ENCODE assay signal across 10 mouse cellular contexts in the genomic region with DNA sequence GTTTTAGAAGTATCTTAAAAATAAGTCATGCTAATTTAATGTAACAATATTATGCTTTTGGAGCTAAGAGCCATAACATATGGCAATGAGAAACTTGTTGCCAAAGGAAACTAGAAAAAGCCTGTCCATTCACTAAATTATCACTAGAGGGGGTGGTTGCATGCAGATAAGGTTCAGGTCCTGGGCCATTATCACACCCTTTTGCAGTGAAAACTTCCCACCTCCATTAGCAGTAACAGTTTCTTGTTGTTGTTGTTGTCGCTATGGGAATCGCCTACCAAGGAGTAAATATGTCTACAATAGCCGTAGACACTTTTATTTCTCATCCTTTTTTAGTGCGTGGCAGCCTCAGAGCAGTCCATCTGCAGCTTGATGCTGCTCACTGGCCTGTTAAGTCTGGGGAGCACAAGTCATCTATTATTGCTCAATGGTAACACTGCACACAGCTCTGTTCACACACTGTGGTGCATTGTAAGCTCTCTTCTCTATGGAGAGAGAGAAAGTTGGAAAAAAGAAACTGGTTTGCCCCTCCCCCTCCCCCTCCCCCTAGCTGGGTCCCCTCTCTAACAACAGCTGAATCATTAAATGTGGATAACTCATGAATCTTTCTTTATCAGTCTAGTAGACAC.
A peak's percentile ranks its signal among the peaks of the same experiment; 100 is the strongest.
DNase-seq lines count a peak whose midpoint lies in the region; ATAC-seq and TF ChIP-seq lines count a peak whose summit lies in the region.
"Had no signal": no experiment of that assay in that cellular context is flagged by ENCODE, and none has a peak within 500 bp of the region (broad histone marks: within the 10 kb centered on the region; RNA-seq: fewer than 3 reads in every experiment).

No protein-coding gene starts in this region.

- intact Hi-C loops in left cerebral cortex, postnatal 10 days (cut with DNase I) = loop anchor here (5.0 kb wide), 1 partner anchor 403 kb away; no protein-coding TSS in a partner anchor

- peak; percentile 20 for DNase-seq in kidney, adult 9 months
- no peak for DNase-seq in kidney, adult 18-20 months
- peak; percentile 25 for DNase-seq in ES-CJ7 (ENCODE audit: low read depth, low spot score)
- DNase-seq in embryo, embryonic 9.5 days (ENCODE audit: extremely low spot score) = peak; percentile 48
- peak; percentile 38 for DNase-seq in midbrain, postnatal 0 days (ENCODE audit: low spot score)
- DNase-seq in left cerebral cortex, postnatal 10 days (ENCODE audit: extremely low spot score in 1 of 2, low spot score in 2 of 2) = no peak
- no peak for DNase-seq in urinary bladder, postnatal 25 days (ENCODE audit: low spot score)
- DNase-seq: cerebellum, postnatal 25 days; thymus, adult 2 months had no signal

- no peak overlapping the region for H3K9ac ChIP-seq in midbrain, postnatal 0 days (replicated peaks; ENCODE audit: low read length, poor library complexity, severe bottlenecking)

- no peaks in the 10 kb centered on the region for H3K36me3 ChIP-seq in midbrain, postnatal 0 days (ENCODE audit: insufficient read depth, low read length)

- ATAC-seq in midbrain, postnatal 0 days (ENCODE audit: low FRiP score) = no peak; the same call in 1 of the 2 replicates
- no peak for ATAC-seq in megakaryocyte progenitor cell, adult 5-6 weeks (replicated peaks; ENCODE audit: poor library complexity)

- no peaks in the 10 kb centered on the region for H3K4me1 ChIP-seq in midbrain, postnatal 0 days (ENCODE audit: insufficient read depth, low read length)

- no peak overlapping the region for H3K4me3 ChIP-seq in midbrain, postnatal 0 days (ENCODE audit: low read depth, low read length)

- H3K4me2 ChIP-seq in midbrain, postnatal 0 days (ENCODE audit: low read depth, low read length, poor library complexity, severe bottlenecking) = no peak overlapping the region

- H3K27me3 ChIP-seq in midbrain, postnatal 0 days (ENCODE audit: insufficient read depth, low read length) = no peaks in the 10 kb centered on the region

- no peak overlapping the region for H3K27ac ChIP-seq in midbrain, postnatal 0 days (ENCODE audit: low read depth, low read length)

- TF ChIP-seq CTCF in midbrain, postnatal 0 days (IDR thresholded peaks at IDR 0.05) = peak; percentile 58

- 42% methylated on average over 4 of the region's 4 CpGs for WGBS in midbrain, postnatal 0 days

- no peaks in the 10 kb centered on the region for H3K9me3 ChIP-seq in midbrain, postnatal 0 days (ENCODE audit: low read length)

Comparison
In these comparisons a context has a peak if more than half of its experiments do, and no peak if none do; other contexts are left out.
1. DNase-seq: peak in kidney, adult 9 months (single experiment), ES-CJ7 (single experiment), embryo, embryonic 9.5 days (single experiment) and midbrain, postnatal 0 days (single experiment); none in kidney, adult 18-20 months (single experiment), left cerebral cortex, postnatal 10 days (0 of 2) and urinary bladder, postnatal 25 days (single experiment).